Mouse (Mus musculus) liver, adult 2 months (tissue): Measurements from ENCODE around the gene Mthfd1l. TPM values are rescaled to one million over a fixed set of nuclear protein-coding genes. Genes with fewer than 3 reads are reported as not detected.

Experiments
- DNase-seq: peaks from one replicate; pipeline ENCODE4 v3.0.0-alpha.2; 2011; ENCODE audit warnings: low read depth, low spot score; ENCODE audit errors: extremely low read depth
- H3K27ac ChIP-seq: fragments of 200-500 bp; replicated peaks from 2 replicates; pipeline ENCODE4 v1.5.1; 2012; ENCODE audit warnings: low read depth, mild to moderate bottlenecking, control low read depth, inconsistent platforms, low read length; ENCODE audit not compliant: insufficient read depth
- H3K27me3 ChIP-seq: fragments of 200-500 bp; 2 replicates; pipeline ENCODE4 v1.6.1; 2012; ENCODE audit warnings: mild to moderate bottlenecking, moderate library complexity, low read length, inconsistent platforms; ENCODE audit not compliant: control insufficient read depth, insufficient read depth
- H3K36me3 ChIP-seq: fragments of 200-500 bp; 2 replicates; pipeline ENCODE4 v1.6.1; 2012; ENCODE audit warnings: low read length, inconsistent platforms; ENCODE audit not compliant: control insufficient read depth, insufficient read depth
- H3K4me1 ChIP-seq: fragments of 200-500 bp; 2 replicates; pipeline ENCODE4 v1.6.1; 2011; ENCODE audit warnings: low read length; ENCODE audit not compliant: control insufficient read depth, insufficient read depth
- H3K4me3 ChIP-seq: fragments of 200-500 bp; 2 replicates; pipeline ENCODE4 v1.5.1; 2011; ENCODE audit warnings: low read depth, mild to moderate bottlenecking, control low read depth, low read length, moderate library complexity; ENCODE audit not compliant: insufficient read depth
- H3K79me2 ChIP-seq: fragments of 200-500 bp; 2 replicates; pipeline ENCODE4 v1.6.1; 2012; ENCODE audit warnings: inconsistent platforms, mild to moderate bottlenecking, low read length, moderate library complexity; ENCODE audit not compliant: control insufficient read depth, insufficient read depth
- H3K9ac ChIP-seq: fragments of 200-500 bp; 2 replicates; pipeline ENCODE4 v1.6.1; 2012; ENCODE audit warnings: low read depth, mild to moderate bottlenecking, control low read depth, inconsistent platforms, low read length
- CTCF ChIP-seq: fragments of 200-500 bp; IDR thresholded peaks from 2 replicates; pipeline ENCODE4 v1.5.1; 2011; ENCODE audit warnings: low read depth, low read length, control low read depth
- POLR2A ChIP-seq: fragments of 200-500 bp; IDR thresholded peaks from 2 replicates; pipeline ENCODE4 v1.6.1; 2011; ENCODE audit warnings: low read length, control low read depth; ENCODE audit not compliant: insufficient read depth; ENCODE audit errors: extremely low read depth
- WGBS: fragments of 180-500 bp; shearing (Covaris S2); methylation state at CpG from one replicate; pipeline ENCODE4 v1.1.7; 2018; 5-methylcytosine and 5-hydroxymethylcytosine counted together
- polyA plus RNA-seq: library from polyadenylated mRNA; depleted of rRNA; stranded (reverse); fragments of >200 nt; gene quantifications from 2 replicates; pipeline ENCODE4 v1.2.3, GENCODE M21; 2012
- total RNA-seq: library from RNA; depleted of rRNA; stranded (reverse); fragments of >200 nt; gene quantifications from 2 replicates; pipeline ENCODE4 v1.2.3, GENCODE M21; 2014

Gene Mthfd1l
- total and polyA plus RNA-seq, 2 experiments, result 0.31 to 1.0 TPM

DNA sequence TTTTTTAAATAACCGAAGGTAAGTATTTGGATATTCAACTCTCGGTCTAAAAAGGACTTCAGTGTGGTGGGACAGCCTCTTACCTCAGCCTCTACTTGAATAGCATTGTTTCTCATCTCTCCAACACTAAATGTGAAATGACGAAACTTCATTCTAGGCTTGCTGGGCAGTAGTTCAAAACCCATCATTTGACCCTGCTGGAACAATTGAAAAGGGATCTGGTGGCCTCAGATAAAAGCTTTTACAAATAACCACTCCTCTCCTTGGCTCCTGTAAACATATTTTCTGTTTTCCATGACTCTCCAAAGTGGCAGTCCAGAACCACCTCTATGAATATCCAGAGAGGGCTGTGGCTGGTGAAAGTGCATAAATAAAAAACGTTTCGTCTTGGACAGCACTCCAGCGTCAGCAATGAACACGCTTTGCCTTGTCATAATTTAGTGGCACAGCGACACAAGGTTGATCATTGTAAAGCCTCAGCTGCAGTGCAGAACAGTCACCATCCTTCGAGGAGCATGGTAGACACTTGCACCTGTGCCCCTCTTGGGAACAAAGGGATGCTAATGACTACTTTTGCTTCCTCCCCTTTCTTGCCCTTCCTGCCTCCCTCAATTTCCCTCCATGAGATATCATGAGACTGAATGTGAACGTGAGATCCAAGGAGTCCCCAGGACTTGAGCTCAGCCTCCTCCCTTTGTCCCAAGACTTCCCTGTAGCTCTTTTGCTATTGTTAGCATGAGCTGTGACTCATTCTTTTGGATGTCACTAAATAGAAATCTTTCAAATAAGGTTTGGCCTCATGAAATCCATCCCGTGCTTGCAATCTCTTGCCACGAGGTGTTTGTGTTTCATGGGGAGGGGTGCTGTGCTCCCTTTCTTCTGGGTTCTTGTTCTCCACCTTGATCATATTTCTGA lies 179.2 kb downstream of the Mthfd1l start:
- Histone ChIP-seq H3K27ac (no peak overlapping the region), H3K4me1 (no peaks in the 10 kb centered on the region), H3K27me3 (no peaks in the 10 kb centered on the region), H3K9ac (no peak overlapping the region), H3K4me3 (no peak overlapping the region), H3K36me3 (no peaks in the 10 kb centered on the region), H3K79me2 (no peaks in the 10 kb centered on the region)
- 89% methylated on average over 12 of the region's 12 CpGs for WGBS
- DNase-seq, result no peak
- TF ChIP-seq CTCF (no peak), POLR2A (no peak)

DNA sequence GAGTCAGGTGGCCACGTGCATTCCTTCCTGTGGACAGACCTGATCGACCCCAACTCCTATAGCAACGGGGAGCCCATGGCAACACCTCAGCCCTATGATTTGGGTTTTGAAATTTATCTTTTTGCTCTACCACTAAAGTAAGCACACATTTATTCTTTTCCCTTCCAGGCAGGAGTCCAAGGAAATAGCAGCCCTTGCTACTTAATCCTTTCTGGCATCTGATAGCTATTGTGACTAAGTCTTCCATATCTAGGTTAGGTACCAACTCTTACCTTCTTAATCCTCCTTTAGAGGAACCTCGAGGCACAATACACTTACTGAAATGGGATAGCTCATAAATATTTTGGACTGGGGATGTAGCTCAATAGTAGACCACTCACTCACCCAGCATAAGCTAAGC lies 180.1 kb downstream of the Mthfd1l start:
- Histone ChIP-seq H3K27ac (no peak overlapping the region), H3K9ac (no peak overlapping the region), H3K4me3 (no peak overlapping the region), H3K36me3 (no peaks in the 10 kb centered on the region), H3K79me2 (no peaks in the 10 kb centered on the region), H3K27me3 (no peaks in the 10 kb centered on the region), H3K4me1 (no peaks in the 10 kb centered on the region)
- no peak for TF ChIP-seq CTCF
- no peak for TF ChIP-seq POLR2A
- 91% methylated on average over 4 of the region's 4 CpGs for WGBS
- no peak for DNase-seq

DNA sequence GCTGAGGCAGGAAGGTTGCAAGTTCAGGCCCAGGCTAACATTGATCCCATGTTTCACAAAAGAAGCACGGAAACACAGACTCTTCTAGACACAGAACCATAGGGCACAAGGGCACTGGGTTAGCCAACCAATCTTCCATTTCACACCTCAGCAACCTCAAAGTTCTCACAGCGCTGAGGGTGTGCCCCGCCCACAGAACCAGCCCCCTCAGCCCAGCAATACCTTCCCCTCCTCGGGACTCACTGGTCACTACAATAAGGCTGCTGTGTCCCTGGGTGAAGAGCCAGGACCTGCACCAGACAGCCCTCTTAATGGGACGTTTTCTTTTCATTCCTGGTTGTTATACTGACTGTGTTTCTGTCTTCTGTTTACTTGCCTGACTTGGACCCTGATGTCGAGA lies 181.1 kb downstream of the Mthfd1l start:
- WGBS, result 79% methylated on average over 6 of the region's 6 CpGs
- Histone ChIP-seq H3K27me3 (no peaks in the 10 kb centered on the region), H3K9ac (no peak overlapping the region), H3K4me3 (no peak overlapping the region), H3K27ac (no peak overlapping the region), H3K36me3 (no peaks in the 10 kb centered on the region), H3K4me1 (no peaks in the 10 kb centered on the region), H3K79me2 (no peaks in the 10 kb centered on the region)
- no peak for DNase-seq
- TF ChIP-seq CTCF (no peak), POLR2A (no peak)

DNA sequence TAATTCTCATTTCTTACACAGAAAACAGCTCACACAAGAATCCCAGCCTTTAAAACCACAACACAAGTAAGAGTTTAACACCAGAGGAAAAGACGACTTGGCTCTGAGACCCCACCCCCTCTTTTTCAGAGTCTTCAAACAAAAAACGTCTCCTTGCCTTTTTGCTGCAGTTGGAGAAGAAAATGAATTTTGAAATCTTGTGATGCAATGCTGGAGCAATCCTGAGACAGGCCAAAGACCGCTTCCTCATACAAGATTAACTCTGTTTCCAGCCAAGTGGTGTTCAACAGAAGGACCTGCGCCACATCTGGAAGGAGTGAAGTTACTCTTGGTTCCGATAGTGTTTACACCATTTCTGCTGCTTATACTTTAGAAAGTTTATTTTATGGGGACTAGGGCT lies 182.6 kb downstream of the Mthfd1l start:
- Histone ChIP-seq H3K4me3 (no peak overlapping the region), H3K36me3 (no peaks in the 10 kb centered on the region), H3K27ac (no peak overlapping the region), H3K27me3 (no peaks in the 10 kb centered on the region), H3K9ac (no peak overlapping the region), H3K79me2 (no peaks in the 10 kb centered on the region), H3K4me1 (no peaks in the 10 kb centered on the region)
- TF ChIP-seq CTCF (no peak), POLR2A (no peak)
- DNase-seq, result peak; percentile 67
- WGBS, result 67% methylated on average over 5 of the region's 5 CpGs

DNA sequence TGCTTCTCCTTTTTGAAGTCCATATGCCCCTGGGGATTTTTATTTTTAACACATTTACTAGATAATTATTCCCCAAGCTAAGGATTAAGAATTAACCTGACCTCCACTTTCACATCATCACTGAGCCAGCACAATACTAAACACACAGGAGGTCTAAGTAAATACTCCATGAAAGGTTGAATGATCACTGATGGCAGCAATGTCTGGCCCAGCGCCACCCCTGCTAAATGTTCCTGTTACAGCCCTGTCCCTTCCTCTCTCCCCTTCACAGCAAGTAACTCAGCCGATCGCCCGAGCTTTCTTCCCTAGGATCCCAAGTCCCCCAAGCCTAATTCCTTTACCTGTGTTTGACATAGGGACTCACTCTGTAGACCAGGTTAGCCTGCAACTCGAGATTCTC lies 185.6 kb downstream of the Mthfd1l start:
- 64% methylated on average over 5 of the region's 5 CpGs for WGBS
- no peak for DNase-seq

GRCm38 (mm10) chr10:4159541-4160090 lies 186.7 kb downstream of the Mthfd1l start:
- Histone ChIP-seq H3K79me2 (no peaks in the 10 kb centered on the region), H3K27me3 (no peaks in the 10 kb centered on the region), H3K9ac (no peak overlapping the region), H3K27ac (no peak overlapping the region), H3K36me3 (no peaks in the 10 kb centered on the region), H3K4me1 (no peaks in the 10 kb centered on the region), H3K4me3 (no peak overlapping the region)
- no peak for DNase-seq
- TF ChIP-seq POLR2A (no peak), CTCF (no peak)
- 88% methylated on average over 8 of the region's 8 CpGs for WGBS

More for the DNA sequence above, 185.6 kb downstream of the Mthfd1l start:
- TF ChIP-seq CTCF, result no peak
- no peak for TF ChIP-seq POLR2A
- no peaks in the 10 kb centered on the region for H3K27me3 ChIP-seq
- H3K36me3 ChIP-seq, result no peaks in the 10 kb centered on the region
- H3K9ac ChIP-seq, result no peak overlapping the region
- H3K4me1 ChIP-seq, result no peaks in the 10 kb centered on the region
- H3K4me3 ChIP-seq, result no peak overlapping the region
- H3K27ac ChIP-seq, result no peak overlapping the region
- no peaks in the 10 kb centered on the region for H3K79me2 ChIP-seq
